Mouse (Mus musculus) neural tube, embryonic 15.5 days (tissue): ENCODE data around the gene Ssbp2. TPM values are rescaled to one million over a fixed set of nuclear protein-coding genes. Genes with fewer than 3 reads are reported as not detected.

Source experiments
- ATAC-seq: fragments of 200-750 bp; cut with Nextera tagmentation; 2 replicates; pipeline ENCODE4 v1.8.0; 2017; ENCODE audit warnings: mild to moderate bottlenecking, moderate TSS enrichment, moderate library complexity; ENCODE audit not compliant: low FRiP score
- H3K27ac ChIP-seq: fragments of 300-500 bp; sonication (generic); replicated peaks from 2 replicates; pipeline ENCODE4 v1.5.1; 2015; ENCODE audit warnings: mild to moderate bottlenecking, inconsistent platforms
- H3K27me3 ChIP-seq: fragments of 300-500 bp; sonication (generic); replicated peaks from 2 replicates; pipeline ENCODE4 v1.6.1; 2015; ENCODE audit warnings: inconsistent platforms
- H3K36me3 ChIP-seq: fragments of 300-500 bp; sonication (generic); 2 replicates; pipeline ENCODE4 v1.6.1; 2015; ENCODE audit warnings: inconsistent platforms
- H3K4me1 ChIP-seq: fragments of 300-500 bp; sonication (generic); 2 replicates; pipeline ENCODE4 v1.6.1; 2015; ENCODE audit warnings: inconsistent platforms
- H3K4me2 ChIP-seq: fragments of 300-500 bp; sonication (generic); 2 replicates; pipeline ENCODE4 v1.6.1; 2015; ENCODE audit warnings: inconsistent platforms, mild to moderate bottlenecking, moderate library complexity
- H3K4me3 ChIP-seq: fragments of 300-500 bp; sonication (generic); replicated peaks from 2 replicates; pipeline ENCODE4 v1.5.1; 2015; ENCODE audit warnings: mild to moderate bottlenecking, inconsistent platforms
- H3K9ac ChIP-seq: fragments of 300-500 bp; sonication (generic); replicated peaks from 2 replicates; pipeline ENCODE4 v1.6.1; 2015; ENCODE audit warnings: mild to moderate bottlenecking, inconsistent platforms
- H3K9me3 ChIP-seq: fragments of 300-500 bp; sonication (generic); replicated peaks from 2 replicates; pipeline ENCODE4 v1.6.1; 2016; ENCODE audit warnings: inconsistent platforms
- WGBS: fragments of 180-500 bp; shearing (Covaris S2); methylation state at CpG from one replicate; pipeline ENCODE4 v1.1.7; 2015; ENCODE audit warnings: mixed read lengths; 5-methylcytosine and 5-hydroxymethylcytosine counted together
- polyA plus RNA-seq: library from polyadenylated mRNA; unstranded; fragments of >200 nt; fragmentation: Nextera tagmentation; extraction: Ambion mirVana; gene quantifications from 2 replicates; pipeline ENCODE4 v1.2.1, GENCODE M21; 2015

Ssbp2 gene
- polyA plus RNA-seq, 1 experiment from 2014 or later = 214 TPM

DNA sequence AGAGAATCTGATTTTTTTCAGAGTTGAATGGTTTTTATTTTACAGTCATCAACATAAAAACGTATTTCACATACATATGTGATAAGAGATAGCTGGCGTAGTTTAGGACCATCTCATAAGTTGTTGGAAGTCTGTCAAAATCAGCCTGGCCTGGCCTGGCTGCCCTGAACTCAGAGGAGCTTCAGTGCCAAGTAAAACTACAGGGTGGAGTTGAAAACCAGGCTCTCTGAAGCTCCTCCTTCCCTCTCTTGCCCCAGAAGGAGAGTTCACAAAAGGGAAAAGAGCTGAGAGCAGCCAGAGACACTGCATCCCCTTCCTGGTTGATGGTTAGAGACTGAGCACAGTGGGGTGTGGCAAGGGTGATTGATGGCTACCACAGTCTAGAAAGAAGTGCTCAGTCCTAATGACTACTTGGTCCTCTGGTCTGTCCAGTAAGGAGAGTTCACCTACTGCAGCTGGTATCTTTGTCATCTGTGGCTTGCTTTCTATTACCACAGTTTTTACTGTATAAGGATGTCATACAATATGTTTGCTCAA, 236.1 kb downstream of the Ssbp2 start:
- no peak overlapping the region for H3K4me2 ChIP-seq
- H3K27me3 ChIP-seq = no peaks in the 10 kb centered on the region
- H3K4me1 ChIP-seq = 0 out of 2 replicates have a peak, but pooled peaks cover 2% of the 10 kb centered on the region
- H3K36me3 ChIP-seq = peaks cover 3% of the 10 kb centered on the region; the same call in 1 of the 2 replicates
- 80% methylated on average over 2 of the region's 2 CpGs for WGBS
- no peak overlapping the region for H3K4me3 ChIP-seq
- no peaks in the 10 kb centered on the region for H3K9me3 ChIP-seq
- no peak for ATAC-seq
- H3K9ac ChIP-seq = no peak overlapping the region
- no peak overlapping the region for H3K27ac ChIP-seq

DNA sequence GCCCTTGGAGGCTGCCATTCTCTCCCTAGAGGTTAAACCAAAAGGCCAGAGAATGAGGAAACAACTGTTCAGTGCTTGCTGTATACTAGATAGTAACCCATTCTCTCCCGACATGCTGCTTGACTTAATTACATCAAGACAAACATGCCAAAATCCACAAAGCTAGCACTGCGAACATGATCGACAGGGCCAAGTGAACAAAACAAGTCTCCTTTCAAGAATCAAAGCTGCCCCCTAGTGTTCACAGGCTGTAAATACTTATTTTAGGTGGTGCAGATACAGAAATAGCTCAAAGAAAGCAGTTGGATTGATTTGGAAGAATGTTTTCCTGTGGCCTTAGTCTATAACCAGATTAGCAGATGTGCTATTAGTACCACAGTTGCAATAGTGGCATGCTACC, 236.9 kb downstream of the Ssbp2 start:
- H3K36me3 ChIP-seq = peaks cover 3% of the 10 kb centered on the region; the same call in 1 of the 2 replicates
- H3K4me3 ChIP-seq = no peak overlapping the region
- peak; percentile 33; the same call in 1 of the 2 replicates for ATAC-seq
- no peak overlapping the region for H3K4me2 ChIP-seq
- H3K27ac ChIP-seq = no peak overlapping the region
- H3K9me3 ChIP-seq = no peaks in the 10 kb centered on the region
- no peak overlapping the region for H3K9ac ChIP-seq
- no peaks in the 10 kb centered on the region for H3K27me3 ChIP-seq
- WGBS = 35% methylated on average over 3 of the region's 3 CpGs
- 0 out of 2 replicates have a peak, but pooled peaks cover 2% of the 10 kb centered on the region for H3K4me1 ChIP-seq

DNA sequence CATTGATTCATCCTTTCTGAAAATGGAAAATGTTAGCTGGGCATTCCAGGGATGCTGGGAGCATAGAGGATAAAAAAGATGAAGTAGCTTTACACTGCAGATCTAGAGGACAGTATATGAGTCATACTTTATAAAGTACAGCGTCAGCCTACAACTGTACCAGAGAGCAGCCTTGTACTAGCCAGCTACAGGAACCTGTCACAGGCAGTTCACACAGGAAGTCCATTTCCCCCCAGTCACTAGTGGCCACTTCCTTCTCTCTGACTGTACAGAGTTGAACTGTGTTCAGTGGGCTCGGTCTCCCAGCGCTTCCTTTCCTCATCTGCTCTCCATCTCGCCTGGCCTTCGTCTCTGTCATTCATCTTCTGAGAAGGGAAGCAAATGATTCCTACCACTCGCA, 242.3 kb downstream of the Ssbp2 start:
- Histone ChIP-seq H3K27me3 (no peaks in the 10 kb centered on the region), H3K4me1 (no peaks in the 10 kb centered on the region), H3K9ac (no peak overlapping the region), H3K9me3 (no peaks in the 10 kb centered on the region), H3K4me2 (no peak overlapping the region), H3K4me3 (no peak overlapping the region), H3K27ac (no peak overlapping the region), H3K36me3 (peaks cover 3% of the 10 kb centered on the region; the same call in 1 of the 2 replicates)
- 84% methylated on average over 6 of the region's 6 CpGs for WGBS
- no peak for ATAC-seq

DNA sequence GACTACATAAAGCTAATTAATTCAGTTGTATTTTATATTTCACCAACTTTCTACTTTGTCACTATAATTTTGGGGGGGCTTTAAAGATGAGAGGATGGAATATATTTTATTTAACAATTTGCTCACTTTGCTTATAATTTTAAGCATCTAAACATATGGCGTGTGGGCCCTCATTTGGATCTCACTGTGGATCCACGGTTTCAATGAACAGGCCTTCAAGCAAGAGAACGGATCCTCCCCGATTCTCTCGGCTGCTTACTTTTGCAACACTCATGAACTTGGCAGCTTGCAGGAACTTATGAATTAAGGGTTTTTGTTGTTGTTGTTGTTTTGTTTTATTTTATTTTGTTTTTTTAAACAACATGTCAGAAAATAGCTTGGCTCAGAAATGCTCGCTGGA, 259.4 kb downstream of the Ssbp2 start:
- Histone ChIP-seq H3K9me3 (no peaks in the 10 kb centered on the region), H3K4me2 (no peak overlapping the region), H3K27me3 (no peaks in the 10 kb centered on the region), H3K4me1 (no peaks in the 10 kb centered on the region), H3K9ac (no peak overlapping the region), H3K36me3 (no peaks in the 10 kb centered on the region), H3K27ac (no peak overlapping the region), H3K4me3 (no peak overlapping the region)
- ATAC-seq = no peak
- WGBS = 95% methylated on average over 6 of the region's 6 CpGs

DNA sequence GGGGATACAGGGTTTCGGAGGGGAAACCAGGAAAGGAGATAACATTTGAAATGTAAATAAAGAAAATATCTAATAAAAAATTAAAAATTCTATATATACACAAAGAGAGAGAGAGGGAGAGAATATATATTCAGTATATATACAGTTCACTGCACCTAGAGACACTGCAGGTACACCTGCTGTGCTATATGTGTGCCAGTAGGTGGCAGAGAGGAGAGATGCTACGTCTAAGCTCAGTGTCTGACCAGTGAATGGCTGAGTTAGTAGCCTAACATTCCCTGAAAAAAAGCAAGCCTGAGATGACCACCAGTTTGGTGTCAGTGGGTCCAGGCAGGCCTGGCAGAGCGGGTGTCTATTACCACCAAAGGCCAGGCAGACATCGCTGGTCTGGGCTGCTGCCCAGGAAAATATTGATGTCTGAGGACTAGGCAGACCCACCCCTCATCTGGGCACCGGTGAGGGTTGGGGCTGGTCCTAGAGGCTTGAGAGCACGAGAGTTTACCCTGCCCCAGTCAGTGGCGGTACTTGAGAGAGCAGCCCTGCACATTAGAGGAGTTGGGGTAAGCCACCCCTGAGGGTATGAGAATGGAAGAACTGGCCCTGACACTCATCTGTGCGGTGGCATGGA, 263.1 kb downstream of the Ssbp2 start:
- H3K27me3 ChIP-seq = no peaks in the 10 kb centered on the region
- ATAC-seq = peak; percentile 66
- H3K4me3 ChIP-seq = no peak overlapping the region
- H3K9me3 ChIP-seq = no peaks in the 10 kb centered on the region
- 65% methylated on average over 8 of the region's 8 CpGs for WGBS
- H3K4me2 ChIP-seq = no peak overlapping the region
- H3K9ac ChIP-seq = no peak overlapping the region
- no peaks in the 10 kb centered on the region for H3K4me1 ChIP-seq
- H3K36me3 ChIP-seq = no peaks in the 10 kb centered on the region
- no peak overlapping the region for H3K27ac ChIP-seq

DNA sequence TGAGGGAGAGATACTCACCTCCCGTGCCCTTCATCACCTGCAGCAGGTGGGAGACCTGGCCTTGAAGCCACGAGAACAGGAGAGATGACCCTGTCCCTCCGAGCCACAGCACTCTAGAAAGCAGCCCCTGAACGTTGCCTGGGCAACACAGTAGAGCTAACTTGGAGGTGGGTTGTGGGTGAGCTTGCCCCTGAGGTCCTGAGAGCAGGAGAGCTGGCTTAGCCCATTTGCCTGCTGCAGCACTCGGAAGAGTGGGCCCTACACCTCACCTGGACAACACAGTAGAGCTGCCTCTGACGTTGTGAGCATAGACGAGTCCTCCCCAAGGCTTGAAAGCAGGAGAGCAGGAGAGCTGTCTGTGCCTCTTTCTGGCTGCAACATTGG, 263.6 kb downstream of the Ssbp2 start:
- Histone ChIP-seq H3K4me1 (no peaks in the 10 kb centered on the region), H3K9me3 (no peaks in the 10 kb centered on the region), H3K4me2 (no peak overlapping the region), H3K36me3 (no peaks in the 10 kb centered on the region), H3K9ac (no peak overlapping the region), H3K27ac (no peak overlapping the region), H3K4me3 (no peak overlapping the region), H3K27me3 (no peaks in the 10 kb centered on the region)
- peak; percentile 28; the same call in 1 of the 2 replicates for ATAC-seq
- WGBS = 80% methylated on average over 7 of the region's 7 CpGs

DNA sequence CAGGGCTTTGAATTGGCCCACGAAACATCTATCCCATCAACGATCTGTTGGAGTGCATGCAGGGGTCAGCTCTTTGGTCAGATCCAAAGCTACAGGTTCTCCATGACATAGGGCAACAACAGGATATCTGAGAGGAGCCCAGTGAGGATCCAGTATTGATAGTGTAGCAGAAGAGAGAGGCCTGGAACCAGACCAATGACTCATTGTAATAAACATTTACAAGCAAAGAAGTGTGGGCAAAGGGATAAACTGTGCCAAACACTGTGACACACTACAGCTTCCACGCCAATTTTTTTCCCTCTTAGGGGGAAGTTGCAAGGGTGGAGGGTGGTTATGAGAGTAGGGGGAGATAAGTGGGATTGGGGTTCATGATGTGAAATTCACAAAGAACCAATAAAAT, 264.1 kb downstream of the Ssbp2 start:
- H3K4me2 ChIP-seq = no peak overlapping the region
- H3K4me3 ChIP-seq = no peak overlapping the region
- no peaks in the 10 kb centered on the region for H3K36me3 ChIP-seq
- H3K9ac ChIP-seq = no peak overlapping the region
- H3K4me1 ChIP-seq = no peaks in the 10 kb centered on the region
- H3K27ac ChIP-seq = no peak overlapping the region
- ATAC-seq = no peak
- no peaks in the 10 kb centered on the region for H3K9me3 ChIP-seq
- WGBS = 86% methylated on average over 3 of the region's 3 CpGs
- H3K27me3 ChIP-seq = no peaks in the 10 kb centered on the region

DNA sequence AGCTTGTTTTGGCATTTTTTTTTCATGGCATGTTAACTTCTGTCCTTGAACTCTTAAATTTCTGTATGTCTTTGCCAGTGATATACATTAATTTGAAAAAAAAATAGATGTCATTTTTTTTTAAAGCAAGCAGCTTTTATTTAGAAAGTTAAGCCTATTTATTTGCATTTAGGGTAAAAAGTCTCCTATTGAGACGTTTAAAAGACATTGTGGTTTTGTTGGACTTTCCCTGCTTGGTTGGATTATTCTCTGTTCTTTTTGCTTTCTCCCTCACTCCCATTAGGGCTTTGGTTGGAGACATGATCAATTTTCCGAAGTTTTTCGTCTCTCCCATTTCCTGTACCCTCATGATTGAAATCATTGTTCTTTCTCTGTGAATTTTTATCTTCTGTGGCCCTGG, 265.0 kb downstream of the Ssbp2 start:
- no peak for ATAC-seq
- Histone ChIP-seq H3K9me3 (no peaks in the 10 kb centered on the region), H3K4me1 (no peaks in the 10 kb centered on the region), H3K4me2 (no peak overlapping the region), H3K4me3 (no peak overlapping the region), H3K9ac (no peak overlapping the region), H3K27me3 (no peaks in the 10 kb centered on the region), H3K27ac (no peak overlapping the region), H3K36me3 (no peaks in the 10 kb centered on the region)
- WGBS = 86% methylated on average over 3 of the region's 3 CpGs

DNA sequence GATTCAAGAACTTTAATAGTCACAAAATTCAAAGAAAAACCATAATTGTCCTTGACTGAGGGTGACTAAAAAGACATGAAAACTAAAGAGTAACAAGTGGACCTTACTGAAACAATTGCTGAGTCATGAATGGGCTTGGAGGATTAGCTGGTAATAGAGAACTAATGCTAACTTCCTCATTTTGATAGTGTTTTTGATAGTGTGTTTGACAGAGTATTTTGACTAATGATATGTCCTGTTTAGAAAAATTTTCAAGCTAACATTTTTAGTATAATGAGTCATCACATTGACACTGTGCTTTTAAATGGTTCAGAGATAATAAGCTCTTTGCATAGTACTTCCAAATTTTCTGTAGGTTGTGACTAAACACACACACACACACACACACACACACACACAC, 267.8 kb downstream of the Ssbp2 start:
- no peaks in the 10 kb centered on the region for H3K36me3 ChIP-seq
- H3K27me3 ChIP-seq = no peaks in the 10 kb centered on the region
- no peaks in the 10 kb centered on the region for H3K4me1 ChIP-seq
- no peak overlapping the region for H3K4me3 ChIP-seq
- H3K27ac ChIP-seq = no peak overlapping the region
- ATAC-seq = no peak
- no peaks in the 10 kb centered on the region for H3K9me3 ChIP-seq
- no peak overlapping the region for H3K4me2 ChIP-seq
- no peak overlapping the region for H3K9ac ChIP-seq

DNA sequence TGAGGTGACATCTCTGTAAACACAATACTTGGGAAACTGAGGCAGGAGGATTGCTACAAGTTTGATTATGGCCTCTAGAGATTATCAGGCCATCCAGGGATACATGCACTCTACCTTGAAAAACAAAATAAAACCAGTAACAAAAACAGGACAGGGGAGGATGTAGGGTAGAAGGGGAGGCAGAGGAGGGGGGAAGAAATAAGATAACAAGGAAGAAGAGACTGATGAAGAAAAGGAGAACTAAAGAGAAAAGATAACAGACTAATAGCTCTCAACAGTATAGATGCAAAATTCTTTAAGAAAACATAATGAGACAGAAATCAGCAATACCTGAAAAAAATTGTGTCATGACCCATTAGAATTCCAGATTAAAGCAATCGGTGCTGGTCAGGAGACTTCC, 277.1 kb downstream of the Ssbp2 start:
- peaks cover 12% of the 10 kb centered on the region for H3K4me1 ChIP-seq
- H3K9ac ChIP-seq = no peak overlapping the region
- no peaks in the 10 kb centered on the region for H3K27me3 ChIP-seq
- H3K36me3 ChIP-seq = no peaks in the 10 kb centered on the region
- 87% methylated on average over 1 of the region's 1 CpGs for WGBS
- H3K9me3 ChIP-seq = no peaks in the 10 kb centered on the region
- H3K27ac ChIP-seq = no peak overlapping the region
- no peak for ATAC-seq
- H3K4me3 ChIP-seq = no peak overlapping the region
- H3K4me2 ChIP-seq = no peak overlapping the region

DNA sequence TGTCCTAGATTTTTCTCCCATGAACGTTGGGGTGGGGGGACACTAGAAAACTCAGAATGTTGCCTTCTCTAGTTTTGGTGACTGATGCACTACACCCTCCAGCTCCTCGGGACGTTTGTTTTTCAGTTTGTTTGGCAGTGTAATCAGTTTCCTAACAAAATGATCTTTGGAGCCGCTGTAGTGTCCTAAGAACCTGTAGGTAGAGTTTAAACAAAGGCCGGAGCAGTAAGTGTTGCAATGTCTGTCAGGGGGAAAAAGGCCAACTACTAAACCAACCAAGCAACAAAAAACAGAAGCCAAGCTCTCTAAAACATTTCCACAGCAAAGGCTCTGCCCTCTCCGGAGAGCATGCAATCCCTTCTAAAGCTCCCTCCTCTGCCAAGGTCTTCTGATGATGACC, 280.8 kb downstream of the Ssbp2 start:
- H3K36me3 ChIP-seq = no peaks in the 10 kb centered on the region
- ATAC-seq = no peak; the same call in 1 of the 2 replicates
- peaks cover 12% of the 10 kb centered on the region for H3K4me1 ChIP-seq
- no peak overlapping the region for H3K27ac ChIP-seq
- H3K4me2 ChIP-seq = peak overlapping the region; percentile 86
- H3K9me3 ChIP-seq = no peaks in the 10 kb centered on the region
- peak overlapping the region; percentile 46 for H3K4me3 ChIP-seq
- H3K27me3 ChIP-seq = no peaks in the 10 kb centered on the region
- H3K9ac ChIP-seq = peak overlapping the region; percentile 64; the same call in 1 of the 2 replicates
- 72% methylated on average over 6 of the region's 6 CpGs for WGBS

DNA sequence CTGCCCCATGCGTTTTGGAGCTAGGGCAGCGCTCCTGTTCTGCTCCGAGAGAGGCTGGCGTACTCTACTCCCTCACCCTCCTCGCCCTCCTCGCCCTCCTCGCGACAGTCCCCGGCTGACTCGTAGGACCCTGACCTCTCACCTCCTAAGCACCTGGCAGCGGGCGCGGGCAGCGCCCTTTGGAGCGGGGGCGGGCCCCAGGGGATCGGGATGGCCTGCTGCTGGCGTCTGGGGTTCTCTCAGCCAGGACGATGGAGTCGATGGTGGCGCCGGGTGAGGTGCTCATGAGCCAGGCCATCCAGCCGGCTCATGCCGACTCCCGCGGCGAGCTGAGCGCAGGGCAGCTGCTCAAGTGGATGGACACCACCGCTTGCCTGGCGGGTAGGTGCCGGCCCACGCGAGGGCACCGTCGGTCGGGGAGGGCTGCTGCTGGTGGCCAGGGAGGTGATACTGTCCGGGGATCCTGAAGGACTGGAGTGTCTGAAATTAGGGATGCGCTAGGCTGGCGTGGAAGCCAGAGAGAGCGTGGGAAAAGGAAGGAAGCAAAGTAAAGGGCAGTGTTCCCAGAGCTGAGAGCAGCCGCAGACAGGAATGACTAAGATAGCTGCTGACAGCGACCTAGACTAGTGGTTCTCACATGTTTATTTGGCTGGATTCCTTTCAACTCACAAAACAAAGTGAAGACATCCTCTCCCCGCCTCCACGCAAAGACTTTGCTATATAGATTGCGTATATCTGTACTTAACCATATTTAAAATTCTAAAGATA, 281.4 kb downstream of the Ssbp2 start, which contains the start of gene Acot12:
Acot12 (plus strand) TSS at position 233 of the 768 bp plus-strand sequence.
- WGBS = 8% methylated on average over 45 of the region's 45 CpGs
- H3K27me3 ChIP-seq = no peaks in the 10 kb centered on the region
- H3K9ac ChIP-seq = peak within 1 kb of the TSS; percentile 64
- H3K27ac ChIP-seq = no peak within 1 kb of the TSS
- ATAC-seq = peak; percentile 83
- peaks cover 12% of the 10 kb centered on the region for H3K4me1 ChIP-seq
- H3K36me3 ChIP-seq = no peaks in the 10 kb centered on the region
- peak within 1 kb of the TSS; percentile 46 for H3K4me3 ChIP-seq
- no peaks in the 10 kb centered on the region for H3K9me3 ChIP-seq
- peak within 1 kb of the TSS; percentile 86 for H3K4me2 ChIP-seq
